Mouse (Mus musculus): ENCODE measurements at regions not wholly inside any gene's neighbourhood (a gene's known extent, or its start where the extent isn't known, plus 50 kb on each side); places are given as distances from the start of the nearest gene placed in this dataset.
"Not testable (repeated sequence)": the region's sequence is repeated elsewhere in the genome, so short reads cannot be mapped to it uniquely, and the experiment has no call there.

GRCm38 (mm10) chr14:45797320-45797696 lies 139.4 kb upstream of the Ddhd1 start:
- no peak overlapping the region for H3K27ac ChIP-seq (ENCODE audit: insufficient read depth, low read length)
- no peak overlapping the region for H3K4me3 ChIP-seq (ENCODE audit: insufficient read depth, low read length)
- no peaks in the 10 kb centered on the region; the same call in 1 of the 2 replicates for H3K4me1 ChIP-seq (ENCODE audit: control insufficient read depth, insufficient read depth, low read length)
- TF ChIP-seq CTCF (IDR thresholded peaks at IDR 0.05; ENCODE audit: extremely low read depth, insufficient read depth, low read length): no peak
- no peak for TF ChIP-seq POLR2A (IDR thresholded peaks at IDR 0.05; ENCODE audit: extremely low read depth, insufficient read depth, low read length)

DNA sequence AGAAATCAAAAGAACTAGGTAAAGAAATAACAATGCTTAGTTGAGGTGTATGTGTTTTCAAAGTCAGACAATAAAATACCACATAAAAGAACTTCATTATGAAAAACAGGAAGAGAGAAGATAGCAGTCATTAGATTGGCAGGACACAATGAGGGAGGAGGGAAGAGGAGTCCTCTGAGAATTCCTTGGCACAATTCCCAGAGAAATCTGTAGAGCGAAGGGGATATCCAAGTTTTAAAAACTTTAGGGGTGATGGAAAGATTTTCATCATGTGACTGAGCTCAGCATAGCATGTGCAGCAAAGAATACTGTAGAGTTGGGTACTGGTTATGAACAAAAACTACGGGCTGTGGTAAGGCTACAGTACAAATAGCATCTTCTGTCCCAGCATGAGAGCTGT lies 141.3 kb upstream of the Ddhd1 start:
- no peak overlapping the region for H3K4me3 ChIP-seq (ENCODE audit: insufficient read depth, low read length)
- TF ChIP-seq POLR2A (IDR thresholded peaks at IDR 0.05; ENCODE audit: extremely low read depth, insufficient read depth, low read length) (no peak), CTCF (IDR thresholded peaks at IDR 0.05; ENCODE audit: extremely low read depth, insufficient read depth, low read length) (no peak)
- no peaks in the 10 kb centered on the region; the same call in 1 of the 2 replicates for H3K4me1 ChIP-seq (ENCODE audit: control insufficient read depth, insufficient read depth, low read length)
- H3K27ac ChIP-seq (ENCODE audit: insufficient read depth, low read length): no peak overlapping the region

- no peak for TF ChIP-seq CTCF (IDR thresholded peaks at IDR 0.05; ENCODE audit: extremely low read depth, insufficient read depth, low read length)
- TF ChIP-seq POLR2A (IDR thresholded peaks at IDR 0.05; ENCODE audit: extremely low read depth, insufficient read depth, low read length): no peak
- H3K4me1 ChIP-seq (ENCODE audit: control insufficient read depth, insufficient read depth, low read length): no peaks in the 10 kb centered on the region
- no peak overlapping the region for H3K27ac ChIP-seq (ENCODE audit: insufficient read depth, low read length)
- no peak overlapping the region for H3K4me3 ChIP-seq (ENCODE audit: insufficient read depth, low read length)
These were observed 148.0 kb upstream of the Ddhd1 start for GRCm38 (mm10) chr14:45805950-45806349.

- Histone ChIP-seq H3K27ac (ENCODE audit: insufficient read depth, low read length) (no peak overlapping the region), H3K4me3 (ENCODE audit: insufficient read depth, low read length) (no peak overlapping the region), H3K4me1 (ENCODE audit: control insufficient read depth, insufficient read depth, low read length) (no peaks in the 10 kb centered on the region)
- no peak for TF ChIP-seq POLR2A (IDR thresholded peaks at IDR 0.05; ENCODE audit: extremely low read depth, insufficient read depth, low read length)
- no peak for TF ChIP-seq CTCF (IDR thresholded peaks at IDR 0.05; ENCODE audit: extremely low read depth, insufficient read depth, low read length)
These were observed 148.9 kb upstream of the Ddhd1 start for GRCm38 (mm10) chr14:45806726-45807280.

- Histone ChIP-seq H3K4me3 (ENCODE audit: insufficient read depth, low read length) (no peak overlapping the region), H3K4me1 (ENCODE audit: control insufficient read depth, insufficient read depth, low read length) (no peaks in the 10 kb centered on the region), H3K27ac (ENCODE audit: insufficient read depth, low read length) (no peak overlapping the region)
- TF ChIP-seq POLR2A (IDR thresholded peaks at IDR 0.05; ENCODE audit: extremely low read depth, insufficient read depth, low read length): no peak
- TF ChIP-seq CTCF (IDR thresholded peaks at IDR 0.05; ENCODE audit: extremely low read depth, insufficient read depth, low read length): no peak
These were observed 149.8 kb upstream of the Ddhd1 start for GRCm38 (mm10) chr14:45807767-45808166.

DNA sequence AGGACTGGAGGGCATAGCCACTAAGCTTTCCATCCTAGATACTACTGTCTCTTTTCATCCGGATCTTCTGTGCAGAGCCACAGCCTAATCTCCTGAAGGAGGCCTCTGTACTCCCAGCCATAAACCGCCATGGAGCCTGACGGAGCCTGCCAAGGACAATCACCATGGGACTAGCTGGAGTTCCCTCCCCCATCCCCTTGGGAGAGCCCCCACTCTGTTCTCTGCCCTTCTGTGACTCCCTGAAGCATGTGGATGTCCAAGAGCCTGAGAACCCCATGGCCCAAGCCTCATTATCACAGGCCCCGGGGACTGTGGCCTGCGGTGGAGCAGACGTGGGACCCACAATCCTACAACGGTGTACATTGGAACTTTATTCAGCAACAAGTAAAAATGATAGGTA lies 151.5 kb upstream of the Ddhd1 start:
- Histone ChIP-seq H3K4me1 (ENCODE audit: control insufficient read depth, insufficient read depth, low read length) (no peaks in the 10 kb centered on the region), H3K27ac (ENCODE audit: insufficient read depth, low read length) (no peak overlapping the region), H3K4me3 (ENCODE audit: insufficient read depth, low read length) (no peak overlapping the region)
- TF ChIP-seq CTCF (IDR thresholded peaks at IDR 0.05; ENCODE audit: extremely low read depth, insufficient read depth, low read length) (no peak), POLR2A (IDR thresholded peaks at IDR 0.05; ENCODE audit: extremely low read depth, insufficient read depth, low read length) (no peak)

- no peak overlapping the region for H3K4me3 ChIP-seq (ENCODE audit: insufficient read depth, low read length)
- no peak for TF ChIP-seq POLR2A (IDR thresholded peaks at IDR 0.05; ENCODE audit: extremely low read depth, insufficient read depth, low read length)
- no peak for TF ChIP-seq CTCF (IDR thresholded peaks at IDR 0.05; ENCODE audit: extremely low read depth, insufficient read depth, low read length)
These were observed 152.2 kb upstream of the Ddhd1 start for GRCm38 (mm10) chr14:45810101-45810500.

GRCm38 (mm10) chr14:45810630-45811029 lies 152.7 kb upstream of the Ddhd1 start:
- TF ChIP-seq CTCF (IDR thresholded peaks at IDR 0.05; ENCODE audit: extremely low read depth, insufficient read depth, low read length) (no peak), POLR2A (IDR thresholded peaks at IDR 0.05; ENCODE audit: extremely low read depth, insufficient read depth, low read length) (no peak)
- no peak overlapping the region for H3K4me3 ChIP-seq (ENCODE audit: insufficient read depth, low read length)
- no peaks in the 10 kb centered on the region for H3K4me1 ChIP-seq (ENCODE audit: control insufficient read depth, insufficient read depth, low read length)

More at GRCm38 (mm10) chr14:45810101-45810500, 152.2 kb upstream of the Ddhd1 start:
- no peaks in the 10 kb centered on the region for H3K4me1 ChIP-seq (ENCODE audit: control insufficient read depth, insufficient read depth, low read length)
- no peak overlapping the region for H3K27ac ChIP-seq (ENCODE audit: insufficient read depth, low read length)

GRCm38 (mm10) chr14:45815598-45815997 lies 157.7 kb upstream of the Ddhd1 start:
- H3K27ac ChIP-seq (ENCODE audit: insufficient read depth, low read length): no peak overlapping the region
- TF ChIP-seq CTCF (IDR thresholded peaks at IDR 0.05; ENCODE audit: extremely low read depth, insufficient read depth, low read length) (no peak), POLR2A (IDR thresholded peaks at IDR 0.05; ENCODE audit: extremely low read depth, insufficient read depth, low read length) (no peak)
- H3K4me1 ChIP-seq (ENCODE audit: control insufficient read depth, insufficient read depth, low read length): no peaks in the 10 kb centered on the region

More at GRCm38 (mm10) chr14:45810630-45811029, 152.7 kb upstream of the Ddhd1 start:
- no peak overlapping the region for H3K27ac ChIP-seq (ENCODE audit: insufficient read depth, low read length)

GRCm38 (mm10) chr14:45816611-45817010 lies 158.7 kb upstream of the Ddhd1 start:
- not testable (repeated sequence) for H3K27ac ChIP-seq (ENCODE audit: insufficient read depth, low read length)

More at GRCm38 (mm10) chr14:45815598-45815997, 157.7 kb upstream of the Ddhd1 start:
- H3K4me3 ChIP-seq (ENCODE audit: insufficient read depth, low read length): no peak overlapping the region

More at GRCm38 (mm10) chr14:45816611-45817010, 158.7 kb upstream of the Ddhd1 start:
- H3K4me3 ChIP-seq (ENCODE audit: insufficient read depth, low read length); H3K4me1 ChIP-seq (ENCODE audit: control insufficient read depth, insufficient read depth, low read length): not testable (repeated sequence)

Data from cortical plate, adult 2 months (tissue).